Mouse (Mus musculus) liver, embryonic 13.5 days (tissue): Measurements from ENCODE around the gene Cd19. TPM values are rescaled to one million over a fixed set of nuclear protein-coding genes. Genes with fewer than 3 reads are reported as not detected.

Experiments used
- ATAC-seq: fragments of 200-750 bp; cut with Nextera tagmentation; 2 replicates; pipeline ENCODE4 v1.8.0; 2017; ENCODE audit warnings: low read depth, mild to moderate bottlenecking, moderate number of reproducible peaks, moderate library complexity
- DNase-seq: peaks from one replicate; pipeline ENCODE4 v3.0.0; 2022
- H3K27ac ChIP-seq: fragments of 300-500 bp; sonication (generic); 2 replicates; pipeline ENCODE4 v1.5.1; 2015; ENCODE audit warnings: moderate library complexity, mild to moderate bottlenecking, inconsistent platforms
- H3K27me3 ChIP-seq: fragments of 300-500 bp; sonication (generic); 2 replicates; pipeline ENCODE4 v1.6.1; 2015; ENCODE audit warnings: mild to moderate bottlenecking, inconsistent platforms
- H3K36me3 ChIP-seq: fragments of 300-500 bp; sonication (generic); 2 replicates; pipeline ENCODE4 v1.6.1; 2015; ENCODE audit warnings: mild to moderate bottlenecking, inconsistent platforms
- H3K4me1 ChIP-seq: fragments of 300-500 bp; sonication (generic); replicated peaks from 2 replicates; pipeline ENCODE4 v1.6.1; 2015; ENCODE audit warnings: inconsistent platforms
- H3K4me2 ChIP-seq: fragments of 300-500 bp; sonication (generic); 2 replicates; pipeline ENCODE4 v1.6.1; 2015; ENCODE audit warnings: inconsistent platforms, mild to moderate bottlenecking, moderate library complexity
- H3K4me3 ChIP-seq: fragments of 300-500 bp; sonication (generic); replicated peaks from 2 replicates; pipeline ENCODE4 v1.5.1; 2015; ENCODE audit warnings: mild to moderate bottlenecking, inconsistent platforms
- H3K9ac ChIP-seq: fragments of 300-500 bp; sonication (generic); 2 replicates; pipeline ENCODE4 v1.6.1; 2015; ENCODE audit warnings: mild to moderate bottlenecking, inconsistent platforms
- H3K9me3 ChIP-seq: fragments of 300-500 bp; sonication (generic); replicated peaks from 2 replicates; pipeline ENCODE4 v1.6.1; 2016; ENCODE audit warnings: inconsistent platforms
- WGBS: fragments of 180-500 bp; shearing (Covaris S2); methylation state at CpG from one replicate; pipeline ENCODE4 v1.1.7; 2015; ENCODE audit not compliant: insufficient replicate concordance; 5-methylcytosine and 5-hydroxymethylcytosine counted together
- polyA plus RNA-seq: library from polyadenylated mRNA; unstranded; fragments of >200 nt; fragmentation: Nextera tagmentation; extraction: Ambion mirVana; gene quantifications from 2 replicates; pipeline ENCODE4 v1.2.1, GENCODE M21; 2015

Cd19 gene
- polyA plus RNA-seq, 1 experiment from 2014 or later = 0.23 TPM

- Histone ChIP-seq H3K27ac (no peak overlapping the region), H3K4me1 (peaks cover 7% of the 10 kb centered on the region), H3K4me2 (no peak overlapping the region), H3K9ac (no peak overlapping the region), H3K27me3 (no peaks in the 10 kb centered on the region), H3K9me3 (no peaks in the 10 kb centered on the region), H3K36me3 (0 out of 2 replicates have a peak, but pooled peaks cover 5% of the 10 kb centered on the region), H3K4me3 (no peak overlapping the region)
- WGBS = 80% methylated on average over 7 of the region's 7 CpGs
- ATAC-seq (no peak), DNase-seq (no peak)
Measured at GRCm38 (mm10) chr7:126434726-126435125, 20.0 kb upstream of the Cd19 start.

- no peaks in the 10 kb centered on the region for H3K27me3 ChIP-seq
- H3K4me3 ChIP-seq = no peak overlapping the region
- H3K36me3 ChIP-seq = 0 out of 2 replicates have a peak, but pooled peaks cover 5% of the 10 kb centered on the region
- no peak overlapping the region for H3K27ac ChIP-seq
- H3K4me2 ChIP-seq = peak overlapping the region; percentile 96
- DNase-seq (no peak), ATAC-seq (no peak)
- H3K4me1 ChIP-seq = peaks cover 28% of the 10 kb centered on the region
- H3K9me3 ChIP-seq = no peaks in the 10 kb centered on the region
- H3K9ac ChIP-seq = no peak overlapping the region
Measured at GRCm38 (mm10) chr7:126430167-126430566, 15.5 kb upstream of the Cd19 start.

GRCm38 (mm10) chr7:126429503-126429898, 14.8 kb upstream of the Cd19 start:
- Histone ChIP-seq H3K36me3 (0 out of 2 replicates have a peak, but pooled peaks cover 5% of the 10 kb centered on the region), H3K27ac (0 out of 2 replicates have a peak overlapping the region, but pooled peaks have one; percentile 5), H3K27me3 (no peaks in the 10 kb centered on the region), H3K4me2 (peak overlapping the region; percentile 96), H3K4me3 (peak overlapping the region; percentile 74), H3K9me3 (no peaks in the 10 kb centered on the region), H3K4me1 (peaks cover 28% of the 10 kb centered on the region), H3K9ac (peak overlapping the region; percentile 81)
- no peak for ATAC-seq
- 33% methylated on average over 15 of the region's 15 CpGs for WGBS
- no peak for DNase-seq

- DNase-seq = peak; percentile 78
- Histone ChIP-seq H3K9ac (peak within 1 kb of the TSS; percentile 81), H3K4me1 (peaks cover 28% of the 10 kb centered on the region), H3K9me3 (no peaks in the 10 kb centered on the region), H3K27me3 (no peaks in the 10 kb centered on the region), H3K4me3 (peak within 1 kb of the TSS; percentile 74), H3K27ac (peak within 1 kb of the TSS; percentile 81), H3K4me2 (peak within 1 kb of the TSS; percentile 96), H3K36me3 (0 out of 2 replicates have a peak, but pooled peaks cover 3% of the 10 kb centered on the region)
- WGBS = under 1% methylated on average over 81 of the region's 82 CpGs
- peak; percentile 83 for ATAC-seq
Measured at GRCm38 (mm10) chr7:126428631-126429502, 14.2 kb upstream of the Cd19 start, which contains the start of gene Rabep2. TSS of gene Rabep2 (plus strand) at chr7:126428759.

GRCm38 (mm10) chr7:126428154-126428553, 13.5 kb upstream of the Cd19 start:
- H3K9me3 ChIP-seq = no peaks in the 10 kb centered on the region
- WGBS = 6% methylated on average over 4 of the region's 4 CpGs
- H3K27ac ChIP-seq = peak overlapping the region; percentile 81
- no peaks in the 10 kb centered on the region for H3K27me3 ChIP-seq
- H3K36me3 ChIP-seq = 0 out of 2 replicates have a peak, but pooled peaks cover 3% of the 10 kb centered on the region
- DNase-seq (peak; percentile 46), ATAC-seq (peak; percentile 46)
- peak overlapping the region; percentile 74 for H3K4me3 ChIP-seq
- H3K4me2 ChIP-seq = peak overlapping the region; percentile 96
- H3K9ac ChIP-seq = peak overlapping the region; percentile 81
- H3K4me1 ChIP-seq = peaks cover 28% of the 10 kb centered on the region

- WGBS = 54% methylated on average over 12 of the region's 13 CpGs
- no peak for DNase-seq
- H3K4me2 ChIP-seq = no peak overlapping the region; the same call in 1 of the 2 replicates
- ATAC-seq = no peak
- H3K27me3 ChIP-seq = no peaks in the 10 kb centered on the region
- H3K4me3 ChIP-seq = no peak overlapping the region
- H3K4me1 ChIP-seq = peaks cover 28% of the 10 kb centered on the region
- no peaks in the 10 kb centered on the region for H3K36me3 ChIP-seq
- H3K27ac ChIP-seq = no peak overlapping the region
- no peak overlapping the region for H3K9ac ChIP-seq
- H3K9me3 ChIP-seq = no peaks in the 10 kb centered on the region
Measured at GRCm38 (mm10) chr7:126427323-126427860, 12.7 kb upstream of the Cd19 start.

- no peak overlapping the region for H3K27ac ChIP-seq
- no peaks in the 10 kb centered on the region for H3K9me3 ChIP-seq
- H3K4me2 ChIP-seq = no peak overlapping the region
- no peaks in the 10 kb centered on the region for H3K27me3 ChIP-seq
- no peak overlapping the region for H3K9ac ChIP-seq
- H3K36me3 ChIP-seq = no peaks in the 10 kb centered on the region
- peaks cover 15% of the 10 kb centered on the region for H3K4me1 ChIP-seq
- 60% methylated on average over 6 of the region's 6 CpGs for WGBS
- no peak for DNase-seq
- H3K4me3 ChIP-seq = no peak overlapping the region
- ATAC-seq = no peak
Measured at GRCm38 (mm10) chr7:126424161-126424560, 9.5 kb upstream of the Cd19 start.

GRCm38 (mm10) chr7:126421756-126422155, 7.1 kb upstream of the Cd19 start:
- ATAC-seq (no peak), DNase-seq (no peak)
- Histone ChIP-seq H3K4me2 (no peak overlapping the region), H3K27ac (no peak overlapping the region), H3K4me3 (no peak overlapping the region), H3K9me3 (no peaks in the 10 kb centered on the region), H3K9ac (no peak overlapping the region), H3K4me1 (0 out of 2 replicates have a peak, but pooled peaks cover under 1% of the 10 kb centered on the region), H3K27me3 (no peaks in the 10 kb centered on the region), H3K36me3 (no peaks in the 10 kb centered on the region)
- 56% methylated on average over 5 of the region's 5 CpGs for whole genome bisulfite sequencing

- Histone ChIP-seq H3K4me1 (0 out of 2 replicates have a peak, but pooled peaks cover 5% of the 10 kb centered on the region), H3K4me3 (no peak overlapping the region), H3K9me3 (no peaks in the 10 kb centered on the region), H3K27ac (no peak overlapping the region), H3K4me2 (no peak overlapping the region), H3K36me3 (no peaks in the 10 kb centered on the region), H3K9ac (no peak overlapping the region), H3K27me3 (no peaks in the 10 kb centered on the region)
- DNase-seq (no peak), ATAC-seq (no peak)
- WGBS = 39% methylated on average over 3 of the region's 3 CpGs
Measured at GRCm38 (mm10) chr7:126418496-126418895, 3.8 kb upstream of the Cd19 start.

- no peak overlapping the region for H3K4me3 ChIP-seq
- H3K4me1 ChIP-seq = 0 out of 2 replicates have a peak, but pooled peaks cover 5% of the 10 kb centered on the region
- DNase-seq = no peak
- no peaks in the 10 kb centered on the region for H3K27me3 ChIP-seq
- H3K36me3 ChIP-seq = no peaks in the 10 kb centered on the region
- no peaks in the 10 kb centered on the region for H3K9me3 ChIP-seq
- ATAC-seq = no peak
- H3K4me2 ChIP-seq = no peak overlapping the region
- no peak overlapping the region for H3K27ac ChIP-seq
- H3K9ac ChIP-seq = no peak overlapping the region
- 64% methylated on average over 4 of the region's 4 CpGs for WGBS
Measured at GRCm38 (mm10) chr7:126417606-126418005, 2.9 kb upstream of the Cd19 start.

- DNase-seq (no peak), ATAC-seq (no peak)
- Histone ChIP-seq H3K27ac (no peak overlapping the region), H3K36me3 (no peaks in the 10 kb centered on the region), H3K4me1 (0 out of 2 replicates have a peak, but pooled peaks cover 5% of the 10 kb centered on the region), H3K27me3 (no peaks in the 10 kb centered on the region), H3K4me3 (no peak overlapping the region), H3K4me2 (no peak overlapping the region), H3K9me3 (no peaks in the 10 kb centered on the region), H3K9ac (no peak overlapping the region)
- 39% methylated on average over 8 of the region's 8 CpGs for WGBS
Measured at GRCm38 (mm10) chr7:126417045-126417444, 2.4 kb upstream of the Cd19 start.
